Mouse (Mus musculus) cerebellum, postnatal 25 days (tissue): ENCODE results near the gene Map1b.

ENCODE experiments used
- DNase-seq, 2 experiments: peaks; one replicate each; pipeline ENCODE4 v3.0.0; 2021; ENCODE audit warnings: mixed read lengths in 2 of 2

Map1b gene

DNA sequence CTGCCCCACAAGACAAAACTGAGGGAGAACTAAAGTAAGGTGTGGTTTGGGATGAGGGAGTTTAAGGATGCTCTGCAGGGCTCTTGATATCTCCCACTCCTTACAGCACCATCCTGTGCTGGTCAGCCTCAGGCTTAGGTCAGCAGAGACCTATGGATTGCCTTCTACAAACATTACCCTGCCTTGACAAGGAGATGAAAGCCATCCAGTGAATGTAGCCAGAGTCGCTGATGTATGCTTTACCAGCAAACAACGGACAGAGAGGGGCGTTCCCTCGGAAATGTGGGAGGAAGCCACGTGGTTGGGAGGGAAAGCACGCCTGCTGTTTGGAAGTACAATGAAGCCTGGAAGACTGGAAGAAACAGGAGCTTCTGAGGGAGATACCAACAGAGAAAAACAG lies 71.5 kb downstream of the Map1b start:
- DNase-seq: no peak

DNA sequence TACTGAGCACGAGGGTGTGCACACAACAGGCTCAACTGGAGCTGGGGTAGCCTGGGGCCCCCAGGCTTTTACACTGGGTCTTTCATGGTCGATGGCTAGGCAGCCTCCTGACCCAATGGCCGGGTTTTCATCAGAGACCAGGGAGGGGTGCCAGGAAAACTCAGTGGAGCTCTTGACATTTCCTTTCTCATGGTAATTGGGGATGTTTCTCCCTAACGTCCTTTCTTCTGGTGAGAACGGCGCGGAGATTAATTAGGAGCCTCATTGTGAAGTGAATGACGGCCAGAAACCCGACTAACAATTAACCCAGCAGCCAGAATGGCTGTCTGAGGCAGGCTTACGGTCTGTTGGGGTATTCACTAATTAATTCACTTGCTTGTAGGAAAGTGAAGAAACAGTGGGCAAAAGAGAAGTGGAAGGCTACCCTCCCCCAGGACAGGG lies 71.9 kb downstream of the Map1b start:
- no peak for DNase-seq

GRCm38 (mm10) chr13:99443484-99444175 lies 72.7 kb downstream of the Map1b start:
- DNase-seq: no peak

DNA sequence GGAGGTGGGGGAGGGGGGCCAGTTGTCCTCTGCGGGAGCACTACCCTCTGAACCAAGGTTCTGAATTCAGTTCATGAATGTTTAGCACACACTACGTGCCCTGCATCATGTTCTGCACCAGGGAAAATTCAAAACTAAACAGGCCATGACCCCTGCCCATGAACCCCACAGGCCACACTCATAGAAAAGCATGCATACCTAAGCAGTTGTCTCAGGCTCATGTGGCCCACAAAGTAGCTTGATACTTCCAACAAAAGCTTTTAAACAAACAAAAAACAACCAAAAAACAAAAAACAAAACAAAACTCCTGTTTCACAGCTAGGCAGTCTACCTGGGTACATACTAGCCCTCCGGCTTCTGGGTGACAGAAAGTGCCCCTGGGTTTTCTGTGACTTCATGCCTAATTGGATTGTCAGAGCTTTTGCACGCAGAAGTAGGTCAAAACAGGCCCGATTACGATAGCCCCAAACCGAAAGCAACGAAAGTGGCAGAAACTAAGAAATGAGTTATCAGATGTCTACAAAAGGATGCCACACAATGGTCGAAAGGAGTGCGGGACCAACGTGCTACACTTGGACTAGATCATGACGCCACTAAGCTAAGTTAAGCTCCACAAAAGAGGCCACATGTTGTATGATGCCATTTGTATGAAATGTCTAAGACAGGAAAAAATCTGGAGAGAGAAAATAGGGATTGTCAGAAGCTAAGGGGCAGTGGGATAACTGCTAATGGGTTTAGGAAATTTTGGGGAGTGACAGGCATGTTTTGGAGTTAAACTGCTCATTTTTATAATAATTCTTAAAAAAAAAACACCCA lies 73.7 kb downstream of the Map1b start:
- no peak for DNase-seq

DNA sequence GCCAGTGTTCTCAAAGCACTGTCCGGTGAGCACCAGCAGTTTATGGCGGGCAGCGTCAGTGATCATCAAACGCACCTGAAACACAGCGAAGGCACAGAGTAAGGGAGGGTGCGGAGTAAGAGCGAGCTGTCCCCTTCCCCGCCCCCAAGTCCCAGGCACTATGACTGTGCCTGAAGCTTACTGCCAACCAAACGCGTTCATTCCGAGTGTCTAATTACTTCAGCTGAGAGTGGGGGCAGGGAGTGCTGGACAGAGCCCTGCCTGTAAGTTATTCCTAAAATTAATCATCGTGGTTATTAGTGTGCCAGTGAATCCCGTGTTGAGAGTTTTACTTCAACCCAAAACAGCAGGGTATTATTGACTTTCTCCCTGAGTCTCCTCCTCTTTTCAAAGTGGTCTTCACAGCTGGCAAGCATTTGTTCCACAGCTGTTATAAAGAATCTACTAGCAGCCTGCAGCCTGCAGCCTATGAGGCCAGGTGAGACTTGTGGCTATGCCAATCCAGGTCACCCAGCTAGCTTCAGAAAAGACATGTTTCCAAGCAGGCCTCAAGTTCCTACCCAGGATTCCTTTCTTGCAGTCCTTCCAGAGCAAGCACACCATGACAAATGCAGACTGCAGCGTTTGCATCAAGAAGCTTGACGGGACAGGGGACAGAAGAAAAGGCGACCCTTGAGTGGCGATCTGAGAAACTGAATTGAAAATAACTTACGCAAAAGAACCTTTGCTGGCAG lies 74.5 kb downstream of the Map1b start:
- no peak for DNase-seq

- DNase-seq: no peak
Observed at GRCm38 (mm10) chr13:99440228-99440627, 76.1 kb downstream of the Map1b start.

DNA sequence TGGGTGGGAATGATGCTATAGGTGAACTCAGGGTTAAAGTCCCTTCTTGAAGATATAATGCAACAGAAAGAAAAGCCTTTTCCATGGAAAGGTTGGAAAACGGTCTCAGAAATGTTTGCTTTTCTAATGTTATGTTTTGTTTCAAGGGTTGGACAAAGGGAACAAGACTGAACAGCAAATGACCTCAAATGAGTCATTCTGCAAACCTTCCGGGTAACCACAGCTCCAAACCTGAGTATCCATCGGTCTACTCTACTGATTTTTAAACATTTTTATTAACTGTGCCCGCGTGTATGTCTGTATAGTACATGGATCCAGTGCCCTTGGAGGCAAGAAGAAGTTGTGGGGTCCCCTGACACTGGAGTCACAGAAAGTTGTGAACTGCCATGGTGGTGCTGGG lies 77.0 kb downstream of the Map1b start:
- DNase-seq: no peak

GRCm38 (mm10) chr13:99437051-99437450 lies 79.3 kb downstream of the Map1b start:
- no peak for DNase-seq

DNA sequence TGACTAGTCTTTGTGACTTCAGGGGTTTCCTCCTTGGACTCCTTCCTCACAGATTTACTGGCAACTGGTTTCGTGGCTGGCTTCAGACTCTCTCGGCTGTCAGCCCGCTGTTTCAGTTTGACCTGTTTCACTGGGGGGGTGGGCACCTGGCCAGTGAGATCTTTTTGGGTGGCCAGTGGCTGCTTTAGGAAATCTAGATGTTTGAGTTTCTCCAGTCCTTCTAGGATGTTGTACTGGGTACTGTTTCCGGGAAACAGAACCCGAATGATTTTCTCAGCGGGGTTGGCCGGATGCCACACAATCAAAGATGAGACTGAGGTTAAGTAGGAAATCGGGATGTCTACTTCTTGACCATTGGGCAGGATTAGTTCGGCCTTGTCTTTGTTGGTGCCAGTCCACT lies 81.8 kb downstream of the Map1b start:
- DNase-seq: peak; percentile 56 to 68

DNA sequence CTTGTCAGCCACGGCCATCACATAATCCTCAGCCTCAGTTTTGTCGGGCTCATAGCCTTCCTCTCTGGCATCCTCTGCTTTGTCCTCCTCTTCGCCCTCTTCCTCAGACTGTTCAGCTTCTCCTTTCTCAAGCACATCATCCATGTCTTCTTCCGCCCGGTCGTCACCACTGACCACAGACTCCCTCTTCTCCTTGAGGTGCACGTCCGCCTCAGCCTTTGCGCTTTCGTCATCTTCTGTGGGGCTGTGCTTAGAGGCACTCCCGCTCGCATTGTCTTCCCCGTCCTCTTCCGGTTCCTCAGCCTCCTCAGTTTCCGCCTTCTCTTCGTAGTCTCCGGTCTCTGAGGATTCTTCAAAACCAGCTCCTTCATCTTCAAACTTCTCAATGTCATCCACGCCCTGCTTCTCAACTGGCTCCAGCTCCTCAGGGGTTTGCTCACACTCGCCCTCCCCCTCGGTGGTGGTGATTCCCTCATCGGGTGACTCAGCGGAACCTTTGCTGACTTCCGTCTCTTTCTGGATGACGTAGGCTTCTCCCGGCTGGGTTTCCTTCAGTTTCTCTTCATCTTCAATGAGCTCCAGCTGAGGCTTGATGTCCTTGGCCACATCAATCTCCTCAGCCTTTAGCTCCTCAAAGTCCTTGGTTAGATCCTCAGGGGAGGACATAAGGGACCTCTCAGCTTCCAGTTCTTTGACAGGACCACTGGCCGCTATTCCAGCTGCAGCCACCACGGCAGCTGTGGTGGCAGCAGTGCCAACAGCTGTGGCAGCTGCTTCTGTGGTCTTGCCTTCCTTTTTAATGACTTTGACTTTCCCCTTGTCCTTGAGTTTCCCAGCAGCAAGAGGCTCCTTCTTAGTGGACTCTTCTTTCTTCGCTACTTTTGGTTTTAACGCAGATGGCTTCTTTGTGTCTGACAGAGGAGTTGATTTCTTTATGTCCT lies 83.0 kb downstream of the Map1b start:
- DNase-seq: no peak

DNA sequence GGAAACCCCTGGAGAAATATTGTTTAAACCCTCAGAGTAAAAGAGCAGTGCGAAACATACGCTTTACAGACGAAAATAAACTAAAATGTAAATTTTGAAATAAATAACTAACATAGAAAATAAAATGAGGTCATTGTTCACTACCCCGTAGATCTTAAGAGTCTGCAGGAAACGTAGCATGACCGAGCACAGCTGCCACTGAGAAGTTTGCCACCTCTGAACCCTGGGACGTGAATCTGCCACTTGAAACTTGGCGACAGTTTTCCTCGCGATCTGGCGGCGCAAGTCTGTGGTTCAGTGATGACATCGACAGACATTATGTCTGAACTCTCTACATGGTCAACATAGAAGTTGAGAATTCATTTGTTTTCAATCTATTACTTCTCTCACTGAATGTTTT lies 92.8 kb downstream of the Map1b start:
- no peak for DNase-seq

DNA sequence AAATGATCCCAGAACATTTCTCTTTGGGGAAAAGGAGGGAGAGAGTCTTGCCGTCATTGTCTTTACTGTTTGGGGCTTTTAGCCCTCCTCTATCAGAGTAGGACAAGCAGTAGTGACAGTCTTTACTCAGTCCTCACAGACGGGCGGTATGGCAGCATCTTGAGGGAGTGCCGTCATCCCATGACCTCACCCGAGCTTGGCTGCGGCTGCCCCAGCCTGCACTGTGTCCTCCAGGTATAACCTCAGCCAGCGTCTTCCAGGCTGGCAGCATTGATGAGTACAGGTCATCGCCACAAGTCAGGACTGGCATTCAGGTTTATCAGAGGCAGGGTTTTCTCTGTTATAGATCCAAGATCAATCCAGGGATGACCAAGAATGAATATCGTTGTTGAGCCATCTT lies 99.7 kb downstream of the Map1b start:
- no peak for DNase-seq

DNA sequence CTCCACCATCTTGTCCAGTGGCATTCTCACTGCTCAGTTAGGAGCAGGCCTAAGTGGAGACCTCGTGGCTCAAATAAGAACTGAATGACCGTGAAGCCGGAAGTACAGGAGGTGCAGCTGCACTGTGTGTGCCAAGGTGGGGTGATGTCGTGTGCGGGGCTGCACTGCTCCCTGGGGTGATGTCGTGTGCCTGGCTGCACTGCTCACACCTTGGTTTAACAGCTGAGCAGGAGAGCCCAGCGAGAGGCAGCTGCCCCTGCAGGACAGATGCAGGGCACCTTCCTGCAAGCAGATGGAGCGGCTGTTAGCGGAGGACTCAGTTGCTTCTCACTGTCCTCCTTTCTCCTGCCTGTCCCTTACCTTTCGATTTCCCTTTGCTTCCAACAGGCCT lies 102.0 kb downstream of the Map1b start:
- DNase-seq: no peak

- no peak for DNase-seq
Observed at GRCm38 (mm10) chr13:99413481-99414351, 102.6 kb downstream of the Map1b start.

- peak; percentile 75 to 82 for DNase-seq
Observed at GRCm38 (mm10) chr13:99412477-99413080, 103.8 kb downstream of the Map1b start.

DNA sequence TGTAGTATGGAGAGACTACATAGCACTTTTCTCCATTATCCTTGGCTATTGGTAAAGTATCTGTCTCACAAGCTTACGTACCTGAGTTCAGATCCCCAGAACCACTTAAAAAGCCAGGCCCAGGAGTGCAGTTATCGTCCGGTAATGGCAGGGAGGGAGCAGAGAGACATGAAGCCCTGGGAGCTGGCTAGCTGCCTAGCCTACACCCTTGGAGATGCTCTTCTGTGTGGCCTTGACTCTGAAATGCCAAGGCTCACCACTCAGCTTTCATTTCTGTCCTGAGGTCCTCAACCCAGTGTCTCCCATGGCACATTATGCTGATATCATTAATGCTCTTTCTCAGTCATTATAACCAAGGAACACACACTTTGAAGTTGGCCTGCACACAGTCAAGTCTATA lies 104.6 kb downstream of the Map1b start:
- DNase-seq: peak; percentile 56 to 76

GRCm38 (mm10) chr13:99410611-99411515 lies 105.5 kb downstream of the Map1b start:
- no peak for DNase-seq

GRCm38 (mm10) chr13:99409216-99409615 lies 107.1 kb downstream of the Map1b start:
- no peak for DNase-seq

DNA sequence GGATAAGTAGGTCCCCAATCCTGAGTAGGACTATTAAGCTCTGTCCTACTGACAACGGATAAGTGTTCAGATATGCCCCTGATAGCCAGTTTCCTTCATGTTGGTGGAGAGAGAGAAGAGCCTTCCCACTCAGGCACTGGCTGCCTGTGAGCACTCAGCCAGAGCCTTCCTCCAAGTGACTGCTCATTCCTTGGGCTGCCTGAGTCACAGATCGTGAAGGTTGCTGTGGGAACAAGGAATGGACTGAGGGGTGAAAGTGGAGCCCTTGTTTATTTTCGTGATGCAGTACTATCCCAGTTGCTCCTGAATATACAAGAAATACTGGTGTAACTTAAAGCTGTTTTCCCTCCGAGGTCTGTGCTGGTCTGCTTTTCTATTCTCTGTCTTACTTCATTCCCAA lies 117.0 kb downstream of the Map1b start:
- no peak for DNase-seq

DNA sequence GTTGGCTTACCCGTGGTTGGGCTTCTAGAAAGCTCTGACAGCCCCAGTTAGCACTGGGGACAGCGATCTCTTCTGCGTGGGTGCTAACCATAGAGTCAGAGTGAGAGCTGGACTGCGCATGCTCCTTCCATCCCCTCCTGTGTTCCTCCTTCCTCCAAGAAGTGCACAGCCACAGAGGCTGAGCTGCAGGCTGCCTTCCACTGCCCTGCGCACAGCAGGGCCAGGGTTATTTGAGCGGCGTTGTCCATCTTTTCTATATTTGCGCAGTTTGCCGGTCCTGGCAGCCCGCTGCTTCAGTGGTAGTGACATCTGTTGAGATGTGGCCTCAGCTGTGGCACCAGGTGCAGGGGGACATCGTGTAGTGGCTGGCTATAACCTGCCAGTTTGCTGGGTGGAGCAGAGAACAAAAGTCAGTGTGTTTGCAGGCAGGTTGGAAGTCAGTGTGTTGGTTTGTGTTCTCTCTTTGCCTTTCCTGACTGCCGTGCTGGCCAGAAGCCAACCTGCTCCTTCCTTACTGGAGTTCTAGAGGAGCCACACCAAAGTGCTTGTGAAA lies 118.1 kb downstream of the Map1b start:
- peak; percentile 61 to 80 for DNase-seq
